Mouse (Mus musculus) left cerebral cortex, adult 2 months (tissue): ENCODE data around the gene Gh. TPM values are rescaled to one million over a fixed set of nuclear protein-coding genes. Genes with fewer than 3 reads are reported as not detected.
A peak's percentile ranks its signal among the peaks of the same experiment; 100 is the strongest.

Experiments used
- DNase-seq, 2 experiments: peaks; one replicate each; pipeline ENCODE4 v3.0.0; 2021 to 2022; ENCODE audit warnings: low spot score in 2 of 2, mixed read lengths in 1 of 2; ENCODE audit errors: extremely low spot score in 1 of 2
- H3K27ac ChIP-seq: fragments of 200-600 bp; 2 replicates; pipeline ENCODE4 v1.8.1; 2022
- H3K4me3 ChIP-seq: fragments of 200-600 bp; 2 replicates; pipeline ENCODE4 v1.8.1; 2022
- CTCF ChIP-seq: fragments of 200-600 bp; IDR thresholded peaks from 2 replicates; pipeline ENCODE4 v1.8.1; 2022; ENCODE audit warnings: antibody characterized with exemption, mild to moderate bottlenecking, moderate library complexity
- intact Hi-C: fragments of 180-260 bp; cut with DNase I; formaldehyde crosslinking; loops from one replicate; pipeline ENCODE4 v1.15.1; 2025
- total RNA-seq, 2 experiments: library from RNA; stranded (reverse); gene quantifications; 2 replicates each; pipeline ENCODE4 v1.2.3; 2021

Gene Gh
- total RNA-seq, 2 experiments from 2014 or later = not detected

GRCm38 (mm10) chr11:106267311-106267852, 34.3 kb downstream of the Gh start:
- DNase-seq = no peak
- no peak for TF ChIP-seq CTCF
- H3K4me3 ChIP-seq = no peak overlapping the region
- no peak overlapping the region; the same call in 1 of the 2 replicates for H3K27ac ChIP-seq
- intact Hi-C loops = no loop called here

DNA sequence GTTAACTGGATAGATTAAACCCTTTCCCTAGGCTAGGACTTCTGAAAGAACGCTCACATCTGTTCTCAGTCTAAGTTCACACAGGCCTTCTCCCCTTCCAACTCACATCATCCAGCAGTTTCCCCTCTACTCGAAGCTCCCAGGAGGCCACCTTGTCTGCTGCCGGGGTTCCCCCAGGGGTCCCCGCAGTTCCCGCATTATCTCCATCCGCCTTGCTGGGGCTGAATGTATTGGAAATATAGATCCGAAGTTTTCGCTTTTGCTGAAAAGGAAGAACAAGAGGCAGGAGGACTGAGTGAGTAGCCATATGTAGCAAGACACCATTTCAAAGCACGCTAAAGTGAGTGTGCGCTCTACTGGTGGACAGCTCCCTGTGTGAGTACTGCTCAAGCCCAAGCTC, 35.2 kb downstream of the Gh start:
- no peak overlapping the region for H3K4me3 ChIP-seq
- no peak for TF ChIP-seq CTCF
- intact Hi-C loops = no loop called here
- no peak for DNase-seq
- no peak overlapping the region for H3K27ac ChIP-seq

GRCm38 (mm10) chr11:106265570-106265969, 36.1 kb downstream of the Gh start:
- no peak overlapping the region for H3K27ac ChIP-seq
- intact Hi-C loops = no loop called here
- TF ChIP-seq CTCF = no peak
- no peak for DNase-seq
- H3K4me3 ChIP-seq = no peak overlapping the region

GRCm38 (mm10) chr11:106264988-106265387, 36.7 kb downstream of the Gh start:
- Histone ChIP-seq H3K4me3 (no peak overlapping the region), H3K27ac (no peak overlapping the region)
- intact Hi-C loops = no loop called here
- TF ChIP-seq CTCF = no peak
- no peak for DNase-seq

- intact Hi-C loops = no loop called here
- no peak for DNase-seq
- TF ChIP-seq CTCF = no peak
- H3K4me3 ChIP-seq = no peak overlapping the region
- no peak overlapping the region for H3K27ac ChIP-seq
Observed at GRCm38 (mm10) chr11:106263963-106264362, 37.7 kb downstream of the Gh start.

GRCm38 (mm10) chr11:106260826-106261450, 40.7 kb downstream of the Gh start:
- intact Hi-C loops = no loop called here
- no peak overlapping the region for H3K4me3 ChIP-seq
- no peak for DNase-seq
- TF ChIP-seq CTCF = no peak
- H3K27ac ChIP-seq = no peak overlapping the region

DNA sequence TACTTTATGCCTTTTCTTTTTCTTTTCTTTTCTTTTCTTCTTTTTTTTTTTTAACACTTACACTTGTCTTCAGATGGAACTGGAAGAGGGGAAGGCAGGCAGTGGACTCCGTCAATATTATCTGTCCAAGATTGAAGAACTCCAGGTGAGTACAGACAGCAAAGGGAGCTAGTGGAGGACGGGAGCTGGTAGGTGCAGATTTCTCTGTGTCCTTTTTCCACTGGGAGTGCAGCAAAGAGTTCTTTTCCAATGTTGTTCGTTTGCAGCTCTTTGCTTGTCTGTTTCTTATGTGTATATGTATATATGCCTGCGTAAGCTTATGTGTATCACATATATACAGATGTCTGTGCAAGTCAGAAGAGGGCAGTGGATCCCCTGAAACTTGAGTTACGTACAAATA, 44.9 kb downstream of the Gh start:
- Histone ChIP-seq H3K27ac (peak overlapping the region; percentile 93; the same call in 1 of the 2 replicates), H3K4me3 (peak overlapping the region; percentile 74)
- TF ChIP-seq CTCF = peak; percentile 44
- intact Hi-C loops = loop anchor here (2.0 to 5.0 kb wide), 3 partner anchors 16 to 71 kb away; partner anchors contain the start of genes Ccdc47, Ddx42 and Smarcd2
- DNase-seq = no peak

DNA sequence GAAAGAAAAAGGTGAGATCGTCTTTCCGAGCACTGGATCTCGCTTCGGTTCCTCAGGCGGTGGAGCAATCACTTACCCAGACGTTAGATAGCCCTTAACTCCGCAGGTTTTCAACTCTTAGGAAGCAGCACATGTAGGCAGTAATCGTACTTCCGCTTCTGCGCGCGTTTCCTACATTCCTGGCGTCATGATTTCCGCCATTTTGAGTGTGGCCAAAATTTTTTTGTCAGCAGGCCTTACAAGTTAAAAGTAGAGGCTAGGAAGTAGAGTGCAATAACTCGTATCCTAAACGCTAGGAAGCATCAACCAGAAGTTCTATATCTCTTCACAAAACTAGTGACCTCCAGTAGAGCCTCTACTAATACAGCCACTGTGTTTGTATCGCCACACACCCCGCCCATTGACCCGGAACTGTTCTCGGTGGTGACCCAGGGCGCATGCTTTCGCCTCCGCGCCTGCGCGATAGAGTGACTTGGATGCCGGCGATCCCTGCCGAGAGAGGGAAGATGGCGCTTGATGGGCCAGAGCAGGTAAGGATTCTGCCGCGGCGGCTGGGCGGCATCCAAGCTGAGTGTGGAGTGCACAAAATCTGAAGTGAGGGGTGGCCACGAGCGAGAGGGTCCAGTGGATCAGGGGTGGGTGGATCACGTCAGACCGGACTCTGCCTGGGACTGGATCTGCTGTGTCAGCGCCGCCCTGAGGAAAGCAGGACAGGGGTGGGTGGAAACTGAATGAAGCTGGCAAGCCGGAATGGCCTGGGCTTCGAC, 45.8 kb downstream of the Gh start, which contains the start of the genes Ftsj3 and Psmc5:
Ftsj3 (minus strand) TSS at position 395 of the 767 bp plus-strand sequence.
Psmc5 (plus strand) TSS at position 470 of the 767 bp plus-strand sequence.
- H3K4me3 ChIP-seq = peak within 1 kb of the TSS; percentile 74
- TF ChIP-seq CTCF = no peak; the same call in 1 of the 2 replicates
- peak within 1 kb of the TSS; percentile 93 for H3K27ac ChIP-seq
- intact Hi-C loops = loop anchor here (2.0 to 5.0 kb wide), 3 partner anchors 17 to 71 kb away; partner anchors contain the start of genes Ccdc47, Ddx42 and Smarcd2
- peak; percentile 96 to 98 for DNase-seq

GRCm38 (mm10) chr11:106255174-106255573, 46.5 kb downstream of the Gh start:
- no peak for DNase-seq
- no peak for TF ChIP-seq CTCF
- Histone ChIP-seq H3K4me3 (peak overlapping the region; percentile 74), H3K27ac (peak overlapping the region; percentile 42; the same call in 1 of the 2 replicates)
- intact Hi-C loops = loop anchor here (5.0 kb wide), 2 partner anchors 38 to 72 kb away; partner anchors contain the start of genes Ccdc47 and Ddx42

GRCm38 (mm10) chr11:106254767-106255166, 46.9 kb downstream of the Gh start:
- no peak for TF ChIP-seq CTCF
- intact Hi-C loops = loop anchor here (5.0 kb wide), 2 partner anchors 37 to 73 kb away; partner anchors contain the start of genes Ccdc47 and Ddx42
- Histone ChIP-seq H3K4me3 (peak overlapping the region; percentile 74), H3K27ac (peak overlapping the region; percentile 42; the same call in 1 of the 2 replicates)
- DNase-seq = no peak

Other genes with a start within 250 kb of the Gh start
- 10 to 100 TPM; 18.0 to 20.2 TPM for gene Taco1, start 235.8 kb downstream of the Gh start, total RNA-seq
- 10 to 100 TPM; 29.5 to 31.7 TPM for gene Map3k3, start 217.3 kb downstream of the Gh start, total RNA-seq
- gene Gm10840, start 141.0 kb downstream of the Gh start, total RNA-seq = not detected
- gene Limd2, start 141.0 kb downstream of the Gh start, total RNA-seq = 10 to 100 TPM; 78.1 to 96.5 TPM
- gene Strada, start 99.7 kb downstream of the Gh start, total RNA-seq = 10 to 100 TPM; 30.9 to 31.5 TPM
- 10 to 100 TPM; 83.2 to 84.8 TPM for gene Ccdc47, start 85.5 kb downstream of the Gh start, total RNA-seq
- gene Ddx42, start 84.9 kb downstream of the Gh start, total RNA-seq = 10 to 100 TPM; 63.4 to 68.7 TPM
- 10 to 100 TPM; 30.1 to 31.1 TPM for gene Ftsj3, start 45.8 kb downstream of the Gh start, total RNA-seq
- gene Psmc5, start 45.7 kb downstream of the Gh start, total RNA-seq = 100 to 1,000 TPM; 187 to 209 TPM
- 10 to 100 TPM; 16.5 to 18.8 TPM for gene Smarcd2, start 28.9 kb downstream of the Gh start, total RNA-seq
- gene Tcam1, start 25.2 kb downstream of the Gh start, total RNA-seq = not detected
- not detected for gene Cd79b, start 12.9 kb upstream of the Gh start, total RNA-seq
- not detected for gene Scn4a, start 51.4 kb upstream of the Gh start, total RNA-seq
- gene Prr29, start 63.6 kb upstream of the Gh start, total RNA-seq = not detected
- 1 to 10 TPM; 3.2 to 3.6 TPM for gene Icam2, start 86.2 kb upstream of the Gh start, total RNA-seq
- 10 to 100 TPM; 10.4 to 11.3 TPM for gene Ern1, start 186.0 kb upstream of the Gh start, total RNA-seq